In genomic region chr12:26163416-26163815, GRCm38 (mm10) we compare ENCODE assay signal across 17 mouse cellular contexts.
DNase-seq lines count a peak whose midpoint lies in the region; ATAC-seq and TF ChIP-seq lines count a peak whose summit lies in the region.
"Had no signal": no experiment of that assay in that cellular context is flagged by ENCODE, and none has a peak within 500 bp of the region (broad histone marks: within the 10 kb centered on the region; RNA-seq: fewer than 3 reads in every experiment).

No protein-coding gene starts in this region.

- no peaks in the 10 kb centered on the region for H3K36me3 ChIP-seq in intestine, embryonic 15.5 days
- no peaks in the 10 kb centered on the region for H3K36me3 ChIP-seq in stomach, postnatal 0 days (ENCODE audit: control insufficient read depth, insufficient read depth, low read length)
- no peaks in the 10 kb centered on the region for H3K36me3 ChIP-seq in neural tube, embryonic 15.5 days
- H3K36me3 ChIP-seq in kidney, adult 2 months (ENCODE audit: control insufficient read depth, insufficient read depth, low read length): no peaks in the 10 kb centered on the region

- H3K27ac ChIP-seq in left cerebral cortex, adult 2 months: peak overlapping the region; percentile 66
- peak overlapping the region; percentile 36; the same call in 1 of the 2 replicates for H3K27ac ChIP-seq in intestine, embryonic 15.5 days
- peak overlapping the region; percentile 78 for H3K27ac ChIP-seq in stomach, postnatal 0 days (replicated peaks)
- no peak overlapping the region for H3K27ac ChIP-seq in neural tube, embryonic 15.5 days (replicated peaks)
- H3K27ac ChIP-seq in kidney, adult 2 months (ENCODE audit: insufficient read depth, low read depth, low read length): no peak overlapping the region
- H3K27ac ChIP-seq: hindbrain, embryonic 14.5 days; kidney, postnatal 0 days had no signal

- no peaks in the 10 kb centered on the region for H3K27me3 ChIP-seq in intestine, embryonic 15.5 days (replicated peaks)
- no peaks in the 10 kb centered on the region for H3K27me3 ChIP-seq in stomach, postnatal 0 days (ENCODE audit: control insufficient read depth, insufficient read depth, low read length)
- no peaks in the 10 kb centered on the region for H3K27me3 ChIP-seq in neural tube, embryonic 15.5 days (replicated peaks)
- no peaks in the 10 kb centered on the region for H3K27me3 ChIP-seq in kidney, adult 2 months (replicated peaks; ENCODE audit: control insufficient read depth, insufficient read depth, low read length)

- H3K4me2 ChIP-seq in intestine, embryonic 15.5 days (replicated peaks): no peak overlapping the region
- H3K4me2 ChIP-seq in stomach, postnatal 0 days (replicated peaks; ENCODE audit: low read depth): no peak overlapping the region
- no peak overlapping the region for H3K4me2 ChIP-seq in neural tube, embryonic 15.5 days
- H3K4me2 ChIP-seq: hindbrain, embryonic 14.5 days had no signal

- WGBS in intestine, embryonic 15.5 days: 55% methylated on average over 3 of the region's 3 CpGs
- 42% methylated on average over 3 of the region's 3 CpGs for WGBS in stomach, postnatal 0 days
- 82% methylated on average over 3 of the region's 3 CpGs for WGBS in neural tube, embryonic 15.5 days
- WGBS in kidney, adult 2 months: 69% methylated on average over 3 of the region's 3 CpGs

- no peak for DNase-seq in left cerebral cortex, adult 2 months (ENCODE audit: extremely low spot score in 1 of 2, low spot score in 2 of 2)
- DNase-seq in left cerebral cortex, adult 11 months (ENCODE audit: low spot score): no peak
- DNase-seq in right cerebral cortex, postnatal 10 days (ENCODE audit: low spot score in 2 of 2): peak; percentile 38 to 50
- no peak for DNase-seq in right cerebral cortex, postnatal 25 days
- no peak for DNase-seq in stomach, postnatal 0 days (ENCODE audit: low spot score)
- DNase-seq in kidney, adult 2 months: no peak
- DNase-seq: adrenal gland, adult 2 months; cerebellum, adult 8-10 months; kidney, adult 11 months; liver; midbrain, embryonic 14.5 days; thymus, adult 18-20 months; thymus, postnatal 4 days had no signal

- H3K4me1 ChIP-seq in intestine, embryonic 15.5 days (replicated peaks): no peaks in the 10 kb centered on the region
- H3K4me1 ChIP-seq in stomach, postnatal 0 days (replicated peaks; ENCODE audit: control insufficient read depth, insufficient read depth): no peaks in the 10 kb centered on the region
- H3K4me1 ChIP-seq in neural tube, embryonic 15.5 days: no peaks in the 10 kb centered on the region
- H3K4me1 ChIP-seq in kidney, adult 2 months (ENCODE audit: control insufficient read depth, insufficient read depth, low read length): no peaks in the 10 kb centered on the region

- intact Hi-C loops in left cerebral cortex, adult 2 months (cut with DNase I): no loop called here

- no peak for TF ChIP-seq CTCF in left cerebral cortex, adult 2 months (IDR thresholded peaks at IDR 0.05)
- TF ChIP-seq CTCF in stomach, postnatal 0 days (IDR thresholded peaks at IDR 0.05; ENCODE audit: low read depth): no peak
- TF ChIP-seq CTCF in kidney, adult 2 months (conservative IDR thresholded peaks at IDR 0.05; ENCODE audit: insufficient read depth, insufficient read length, low read depth, low read length): no peak

- no peak for ATAC-seq in intestine, embryonic 15.5 days
- no peak; the same call in 1 of the 2 replicates for ATAC-seq in stomach, postnatal 0 days (ENCODE audit: low FRiP score, low TSS enrichment)
- ATAC-seq in neural tube, embryonic 15.5 days (ENCODE audit: low FRiP score): no peak

- TF ChIP-seq POLR2A in kidney, adult 2 months (IDR thresholded peaks at IDR 0.05; ENCODE audit: low read depth, low read length): no peak

- TF ChIP-seq EP300 in stomach, postnatal 0 days (optimal IDR thresholded peaks at IDR 0.05): no peak

- H3K9ac ChIP-seq in intestine, embryonic 15.5 days: no peak overlapping the region
- H3K9ac ChIP-seq in stomach, postnatal 0 days (ENCODE audit: low read length): no peak overlapping the region
- no peak overlapping the region for H3K9ac ChIP-seq in neural tube, embryonic 15.5 days (replicated peaks)
- H3K9ac ChIP-seq: hindbrain, embryonic 14.5 days had no signal

- H3K9me3 ChIP-seq in intestine, embryonic 15.5 days: no peaks in the 10 kb centered on the region
- H3K9me3 ChIP-seq in stomach, postnatal 0 days (ENCODE audit: control insufficient read depth, low read length): no peaks in the 10 kb centered on the region
- H3K9me3 ChIP-seq in neural tube, embryonic 15.5 days (replicated peaks): no peaks in the 10 kb centered on the region

- no peak overlapping the region for H3K4me3 ChIP-seq in left cerebral cortex, adult 2 months
- no peak overlapping the region for H3K4me3 ChIP-seq in intestine, embryonic 15.5 days (replicated peaks)
- H3K4me3 ChIP-seq in stomach, postnatal 0 days (ENCODE audit: low read depth, low read length): no peak overlapping the region
- H3K4me3 ChIP-seq in neural tube, embryonic 15.5 days (replicated peaks): no peak overlapping the region
- H3K4me3 ChIP-seq in kidney, adult 2 months (ENCODE audit: insufficient read depth, low read depth, low read length): no peak overlapping the region

Comparison
In these comparisons a context has a peak if more than half of its experiments do, and no peak if none do; other contexts are left out.
1. DNase-seq: peak in right cerebral cortex, postnatal 10 days (2 of 2); none in left cerebral cortex, adult 2 months (0 of 2), left cerebral cortex, adult 11 months (single experiment), right cerebral cortex, postnatal 25 days (single experiment), stomach, postnatal 0 days (single experiment) and kidney, adult 2 months (single experiment).
2. H3K27ac ChIP-seq: peak in left cerebral cortex, adult 2 months (single experiment), intestine, embryonic 15.5 days (single experiment) and stomach, postnatal 0 days (single experiment); none in neural tube, embryonic 15.5 days (single experiment) and kidney, adult 2 months (single experiment).